Mouse (Mus musculus) limb, embryonic 12.5 days (tissue): Measurements from ENCODE around the gene Tent4a. TPM values are rescaled to one million over a fixed set of nuclear protein-coding genes. Genes with fewer than 3 reads are reported as not detected.

ENCODE experiments used
- ATAC-seq: fragments of 200-750 bp; cut with Nextera tagmentation; 2 replicates; pipeline ENCODE4 v1.8.0; 2017; ENCODE audit warnings: low read depth, moderate TSS enrichment; ENCODE audit not compliant: insufficient number of reproducible peaks, insufficient read depth, low FRiP score, low TSS enrichment
- H3K27ac ChIP-seq: fragments of 300-500 bp; sonication (generic); 2 replicates; pipeline ENCODE4 v1.5.1; 2016; ENCODE audit warnings: mild to moderate bottlenecking, moderate library complexity
- H3K27me3 ChIP-seq: fragments of 300-500 bp; sonication (generic); 2 replicates; pipeline ENCODE4 v1.6.1; 2016; ENCODE audit warnings: mild to moderate bottlenecking, moderate library complexity
- H3K36me3 ChIP-seq: fragments of 300-500 bp; sonication (generic); 2 replicates; pipeline ENCODE4 v1.6.1; 2016; ENCODE audit warnings: mild to moderate bottlenecking, moderate library complexity
- H3K4me1 ChIP-seq: fragments of 300-500 bp; sonication (generic); replicated peaks from 2 replicates; pipeline ENCODE4 v1.6.1; 2016
- H3K4me2 ChIP-seq: fragments of 300-500 bp; sonication (generic); 2 replicates; pipeline ENCODE4 v1.6.1; 2016; ENCODE audit warnings: mild to moderate bottlenecking, moderate library complexity
- H3K4me3 ChIP-seq: fragments of 300-500 bp; sonication (generic); replicated peaks from 2 replicates; pipeline ENCODE4 v1.5.1; 2016; ENCODE audit warnings: mild to moderate bottlenecking
- H3K9ac ChIP-seq: fragments of 300-500 bp; sonication (generic); replicated peaks from 2 replicates; pipeline ENCODE4 v1.6.1; 2016; ENCODE audit warnings: mild to moderate bottlenecking, moderate library complexity
- H3K9me3 ChIP-seq: fragments of 300-500 bp; sonication (generic); 2 replicates; pipeline ENCODE4 v1.6.1; 2016; ENCODE audit warnings: mild to moderate bottlenecking, moderate library complexity
- whole genome bisulfite sequencing: fragments of 180-500 bp; shearing (Covaris S2); methylation state at CpG from one replicate; pipeline ENCODE4 v1.1.7; 2016; 5-methylcytosine and 5-hydroxymethylcytosine counted together
- polyA plus RNA-seq: library from polyadenylated mRNA; unstranded; fragments of >200 nt; fragmentation: Nextera tagmentation; extraction: Ambion mirVana; gene quantifications from 2 replicates; pipeline ENCODE4 v1.2.1, GENCODE M21; 2016

Gene Tent4a
- polyA plus RNA-seq, 1 experiment from 2014 or later: 7.3 TPM

- ATAC-seq: no peak
- WGBS: 34% methylated on average over 3 of the region's 3 CpGs
- no peak overlapping the region for H3K9ac ChIP-seq
- no peak overlapping the region for H3K4me3 ChIP-seq
- no peak overlapping the region for H3K27ac ChIP-seq
- peaks cover 9% of the 10 kb centered on the region for H3K27me3 ChIP-seq
- no peaks in the 10 kb centered on the region for H3K36me3 ChIP-seq
- H3K9me3 ChIP-seq: no peaks in the 10 kb centered on the region
- H3K4me2 ChIP-seq: no peak overlapping the region
- H3K4me1 ChIP-seq: peaks cover 14% of the 10 kb centered on the region
These were observed 10.6 kb upstream of the Tent4a start for GRCm38 (mm10) chr13:69545019-69545418.

- 51% methylated on average over 12 of the region's 12 CpGs for WGBS
- no peak for ATAC-seq
- Histone ChIP-seq H3K27ac (no peak overlapping the region), H3K9me3 (no peaks in the 10 kb centered on the region), H3K36me3 (no peaks in the 10 kb centered on the region), H3K4me3 (peak overlapping the region; percentile 17; the same call in 1 of the 2 replicates), H3K27me3 (peaks cover 9% of the 10 kb centered on the region), H3K9ac (no peak overlapping the region), H3K4me2 (peak overlapping the region; percentile 39), H3K4me1 (peaks cover 27% of the 10 kb centered on the region)
These were observed 9.2 kb upstream of the Tent4a start for GRCm38 (mm10) chr13:69543595-69543994.

- H3K9ac ChIP-seq: no peak overlapping the region
- no peak for ATAC-seq
- no peak overlapping the region for H3K4me2 ChIP-seq
These were observed 8.3 kb upstream of the Tent4a start for GRCm38 (mm10) chr13:69542571-69543352.

GRCm38 (mm10) chr13:69541776-69542175, 7.4 kb upstream of the Tent4a start:
- Histone ChIP-seq H3K9me3 (no peaks in the 10 kb centered on the region), H3K4me3 (no peak overlapping the region), H3K9ac (no peak overlapping the region), H3K4me1 (peaks cover 34% of the 10 kb centered on the region), H3K27me3 (peaks cover 9% of the 10 kb centered on the region), H3K4me2 (no peak overlapping the region), H3K36me3 (no peaks in the 10 kb centered on the region), H3K27ac (no peak overlapping the region)
- WGBS: 76% methylated on average over 10 of the region's 10 CpGs
- no peak for ATAC-seq

More at GRCm38 (mm10) chr13:69542571-69543352, 8.3 kb upstream of the Tent4a start:
- Histone ChIP-seq H3K27ac (no peak overlapping the region), H3K27me3 (peaks cover 9% of the 10 kb centered on the region), H3K4me1 (peaks cover 34% of the 10 kb centered on the region), H3K36me3 (no peaks in the 10 kb centered on the region), H3K9me3 (no peaks in the 10 kb centered on the region), H3K4me3 (no peak overlapping the region)
- WGBS: 44% methylated on average over 17 of the region's 17 CpGs

- Histone ChIP-seq H3K4me2 (no peak overlapping the region), H3K9ac (no peak overlapping the region), H3K4me1 (peaks cover 37% of the 10 kb centered on the region), H3K36me3 (no peaks in the 10 kb centered on the region), H3K27ac (no peak overlapping the region), H3K4me3 (no peak overlapping the region), H3K9me3 (no peaks in the 10 kb centered on the region), H3K27me3 (peaks cover 9% of the 10 kb centered on the region)
- 81% methylated on average over 6 of the region's 6 CpGs for WGBS
- no peak for ATAC-seq
These were observed 6.8 kb upstream of the Tent4a start for GRCm38 (mm10) chr13:69541209-69541608.

GRCm38 (mm10) chr13:69538327-69538726, 3.9 kb upstream of the Tent4a start:
- H3K4me3 ChIP-seq: no peak overlapping the region
- WGBS: 20% methylated on average over 4 of the region's 4 CpGs
- H3K4me2 ChIP-seq: 0 out of 2 replicates have a peak overlapping the region, but pooled peaks have one; percentile 10
- ATAC-seq: no peak
- H3K27me3 ChIP-seq: no peaks in the 10 kb centered on the region
- H3K27ac ChIP-seq: no peak overlapping the region
- peaks cover 37% of the 10 kb centered on the region for H3K4me1 ChIP-seq
- H3K36me3 ChIP-seq: no peaks in the 10 kb centered on the region
- no peak overlapping the region for H3K9ac ChIP-seq
- H3K9me3 ChIP-seq: no peaks in the 10 kb centered on the region

GRCm38 (mm10) chr13:69537366-69537765, 2.9 kb upstream of the Tent4a start:
- Histone ChIP-seq H3K4me3 (no peak overlapping the region), H3K36me3 (no peaks in the 10 kb centered on the region), H3K4me1 (peaks cover 37% of the 10 kb centered on the region), H3K27ac (no peak overlapping the region), H3K4me2 (no peak overlapping the region), H3K9me3 (no peaks in the 10 kb centered on the region), H3K27me3 (no peaks in the 10 kb centered on the region), H3K9ac (no peak overlapping the region)
- 81% methylated on average over 7 of the region's 7 CpGs for WGBS
- no peak for ATAC-seq

- Histone ChIP-seq H3K4me2 (peak overlapping the region; percentile 84), H3K4me3 (peak overlapping the region; percentile 95), H3K9ac (no peak overlapping the region), H3K4me1 (peaks cover 50% of the 10 kb centered on the region), H3K27ac (no peak overlapping the region), H3K9me3 (no peaks in the 10 kb centered on the region), H3K27me3 (no peaks in the 10 kb centered on the region), H3K36me3 (no peaks in the 10 kb centered on the region)
- no peak for ATAC-seq
- 77% methylated on average over 4 of the region's 4 CpGs for WGBS
These were observed 1.6 kb upstream of the Tent4a start for GRCm38 (mm10) chr13:69536021-69536420.

- peak; percentile 89 for ATAC-seq
- H3K4me1 ChIP-seq: peaks cover 61% of the 10 kb centered on the region
These were observed 486 bp upstream of the Tent4a start for GRCm38 (mm10) chr13:69534654-69535551.

GRCm38 (mm10) chr13:69533405-69534333, 748 bp downstream of the Tent4a start, which contains the start of gene Nsun2:
Nsun2 (plus strand) TSS chr13:69533746.
- peak within 1 kb of the TSS; percentile 95 for H3K4me3 ChIP-seq
- H3K9ac ChIP-seq: peak within 1 kb of the TSS; percentile 87
- H3K36me3 ChIP-seq: peaks cover 22% of the 10 kb centered on the region
- peak within 1 kb of the TSS; percentile 96 for H3K4me2 ChIP-seq
- peaks cover 50% of the 10 kb centered on the region for H3K4me1 ChIP-seq
- no peak; the same call in 1 of the 2 replicates for ATAC-seq
- H3K9me3 ChIP-seq: no peaks in the 10 kb centered on the region
- H3K27ac ChIP-seq: peak within 1 kb of the TSS; percentile 96
- under 1% methylated on average over 123 of the region's 155 CpGs for WGBS
- no peaks in the 10 kb centered on the region for H3K27me3 ChIP-seq

More at GRCm38 (mm10) chr13:69534654-69535551, 486 bp upstream of the Tent4a start:
- under 1% methylated on average over 63 of the region's 86 CpGs for WGBS
- Histone ChIP-seq H3K4me2 (peak overlapping the region; percentile 84), H3K27me3 (no peaks in the 10 kb centered on the region), H3K27ac (peak overlapping the region; percentile 96), H3K4me3 (peak overlapping the region; percentile 95), H3K36me3 (peaks cover 10% of the 10 kb centered on the region), H3K9ac (peak overlapping the region; percentile 87), H3K9me3 (no peaks in the 10 kb centered on the region)
